Mouse (Mus musculus): ENCODE data around the gene Cep112.

GRCm38 (mm10) chr11:108858339-108858804 lies 433.4 kb downstream of the Cep112 start:
- no peak for TF ChIP-seq POLR2A (IDR thresholded peaks at IDR 0.05; ENCODE audit: borderline replicate concordance, insufficient read depth, low read length)
- TF ChIP-seq CTCF (IDR thresholded peaks at IDR 0.05; ENCODE audit: borderline replicate concordance, insufficient read depth, low read depth, low read length) = no peak

Data from cerebellum, adult 2 months (tissue).